Mouse (Mus musculus) forebrain, embryonic 12.5 days (tissue): ENCODE results near the gene Tmod4. TPM values are rescaled to one million over a fixed set of nuclear protein-coding genes. Genes with fewer than 3 reads are reported as not detected.

Experiments used
- microRNA-seq: library from miRNA; unstranded; fragments of <30 nt; microRNA quantifications from one replicate; pipeline ENCODE4, GENCODE M21; 2017
- polyA plus RNA-seq: library from polyadenylated mRNA; unstranded; fragments of >200 nt; fragmentation: Nextera tagmentation; extraction: Ambion mirVana; gene quantifications from 2 replicates; pipeline ENCODE4 v1.2.1, GENCODE M21; 2016

Tmod4 gene
- polyA plus RNA-seq, 1 experiment from 2014 or later = 0.97 TPM

Small RNA genes within 50 kb of the gene (microRNA-seq; reads per million reads assigned to microRNA genes)
- gene Mir8099-1 = not detected

Other genes with a start within 250 kb of the Tmod4 start
- gene Psmb4, start 237.5 kb upstream of the Tmod4 start, polyA plus RNA-seq = 295 and 311 TPM in 2 replicates
- 5.5 and 5.9 TPM in 2 replicates for gene Selenbp1, start 191.4 kb upstream of the Tmod4 start, polyA plus RNA-seq
- gene Rfx5, start 170.4 kb upstream of the Tmod4 start, polyA plus RNA-seq = 8.6 and 9.2 TPM in 2 replicates
- 17.2 and 25.5 TPM in 2 replicates for gene Pi4kb, start 149.7 kb upstream of the Tmod4 start, polyA plus RNA-seq
- gene Zfp687, start 109.0 kb upstream of the Tmod4 start, polyA plus RNA-seq = 36.6 and 39.0 TPM in 2 replicates
- gene Psmd4, start 81.9 kb upstream of the Tmod4 start, polyA plus RNA-seq = 283 and 295 TPM in 2 replicates
- gene Pip5k1a, start 17.5 kb upstream of the Tmod4 start, polyA plus RNA-seq = 21.4 and 23.0 TPM in 2 replicates
- gene Vps72, start 13.5 kb upstream of the Tmod4 start, polyA plus RNA-seq = 242 and 252 TPM in 2 replicates
- gene Scnm1, start 9.5 kb downstream of the Tmod4 start, polyA plus RNA-seq = 84.6 and 95.1 TPM in 2 replicates
- gene Lysmd1, start 9.6 kb downstream of the Tmod4 start, polyA plus RNA-seq = 19.7 and 21.1 TPM in 2 replicates
- 1.5 and 2.0 TPM in 2 replicates for gene Tnfaip8l2, start 17.9 kb downstream of the Tmod4 start, polyA plus RNA-seq
- 31.2 and 34.5 TPM in 2 replicates for gene Sema6c, start 36.0 kb downstream of the Tmod4 start, polyA plus RNA-seq
- 12.2 and 12.5 TPM in 2 replicates for gene Gabpb2, start 93.4 kb downstream of the Tmod4 start, polyA plus RNA-seq
- 105 and 110 TPM in 2 replicates for gene Cdc42se1, start 104.3 kb downstream of the Tmod4 start, polyA plus RNA-seq
- 96.2 and 98.8 TPM in 2 replicates for gene Mllt11, start 107.7 kb downstream of the Tmod4 start, polyA plus RNA-seq
- 0.12 and 0.31 TPM in 2 replicates for gene Gm128, start 117.1 kb downstream of the Tmod4 start, polyA plus RNA-seq
- gene Bnipl, start 126.7 kb downstream of the Tmod4 start, polyA plus RNA-seq = 0.42 and 0.63 TPM in 2 replicates
- 37.4 and 39.8 TPM in 2 replicates for gene Mindy1, start 156.9 kb downstream of the Tmod4 start, polyA plus RNA-seq
- 30.0 and 30.9 TPM in 2 replicates for gene Prune1, start 157.6 kb downstream of the Tmod4 start, polyA plus RNA-seq
- gene Anxa9, start 182.7 kb downstream of the Tmod4 start, polyA plus RNA-seq = 1.1 and 1.4 TPM in 2 replicates
- gene Cers2, start 190.3 kb downstream of the Tmod4 start, polyA plus RNA-seq = 109 and 111 TPM in 2 replicates
- 66.2 and 70.2 TPM in 2 replicates for gene Setdb1, start 232.7 kb downstream of the Tmod4 start, polyA plus RNA-seq